Mouse (Mus musculus) myocyte (in vitro differentiated cells): Measurements from ENCODE around the gene Cxcr4.

ENCODE experiments used
- CEBPB ChIP-seq: IDR thresholded peaks from 2 replicates; pipeline ENCODE4 v1.6.1; 2011; ENCODE audit warnings: mild to moderate bottlenecking, moderate library complexity; ENCODE audit not compliant: poor library complexity, insufficient read depth, severe bottlenecking
- E2F4 ChIP-seq: IDR thresholded peaks from one replicate; pipeline ENCODE4 v1.6.1; 2011; ENCODE audit warnings: mild to moderate bottlenecking, control low read depth, moderate library complexity; ENCODE audit not compliant: insufficient read depth
- MAX ChIP-seq: IDR thresholded peaks from one replicate; pipeline ENCODE4 v1.6.1; 2011; ENCODE audit warnings: low read depth, mild to moderate bottlenecking, control low read depth
- MYOG ChIP-seq, 3 experiments: IDR thresholded peaks; one replicate each; pipeline ENCODE4 v1.6.1; 2011; ENCODE audit warnings: control low read depth in 2 of 3, low read depth in 2 of 3, mild to moderate bottlenecking in 2 of 3; ENCODE audit not compliant: insufficient read length in 2 of 3, control insufficient read depth in 1 of 3, insufficient read depth in 1 of 3
- POLR2A ChIP-seq: IDR thresholded peaks from one replicate; pipeline ENCODE4 v1.6.1; 2011; ENCODE audit warnings: low read depth, mild to moderate bottlenecking, control low read depth, moderate library complexity; ENCODE audit not compliant: insufficient read length
- POLR2AphosphoS2 ChIP-seq: IDR thresholded peaks from one replicate; pipeline ENCODE4 v1.6.1; 2011; ENCODE audit warnings: low read depth, control low read depth; ENCODE audit not compliant: insufficient read length
- TCF12 ChIP-seq: IDR thresholded peaks from one replicate; pipeline ENCODE4 v1.6.1; 2011; ENCODE audit warnings: mild to moderate bottlenecking, control low read depth; ENCODE audit not compliant: poor library complexity, insufficient read depth, severe bottlenecking
- USF1 ChIP-seq: IDR thresholded peaks from one replicate; pipeline ENCODE4 v1.6.1; 2011; ENCODE audit warnings: low read depth, mild to moderate bottlenecking, control low read depth, moderate library complexity

DNA sequence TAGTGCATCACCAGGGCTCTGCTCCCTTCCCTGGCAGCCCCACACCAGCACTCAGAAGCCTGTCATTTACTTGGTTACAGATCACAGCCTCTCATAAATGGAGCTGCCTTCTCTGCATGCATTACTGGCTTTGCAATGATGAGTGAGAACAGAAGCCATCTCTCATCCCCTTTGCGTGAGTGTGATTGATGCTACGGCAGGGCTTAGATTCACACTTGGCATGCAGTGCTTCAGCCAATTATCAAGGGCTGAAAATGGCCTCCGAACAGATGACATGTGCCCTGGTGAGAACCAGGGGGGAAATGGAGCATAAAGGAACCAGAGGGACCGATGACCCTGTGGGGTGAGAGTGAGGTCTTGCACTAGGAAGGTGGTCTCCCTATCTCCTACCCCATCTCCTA lies 47.6 kb upstream of the Cxcr4 start:
- TF ChIP-seq POLR2A = no peak
- no peak for TF ChIP-seq E2F4
- TF ChIP-seq USF1 = no peak
- no peak for TF ChIP-seq CEBPB
- TF ChIP-seq TCF12 = no peak
- TF ChIP-seq MAX = no peak
- no peak for TF ChIP-seq POLR2AphosphoS2
- no peak for TF ChIP-seq MYOG (IDR thresholded peaks at IDR 0.05; ENCODE audit: control insufficient read depth in 1 of 3, insufficient read depth in 1 of 3, insufficient read length in 2 of 3, low read depth in 2 of 3)
